Mouse (Mus musculus) thymus, adult 2 months (tissue): ENCODE measurements at regions not wholly inside any gene's neighbourhood (a gene's known extent, or its start where the extent isn't known, plus 50 kb on each side); places are given as distances from the start of the nearest gene placed in this dataset.

ENCODE experiments used
- CTCF ChIP-seq: fragments of 200-500 bp; IDR thresholded peaks from 2 replicates; pipeline ENCODE4 v1.5.1; 2012; ENCODE audit warnings: mild to moderate bottlenecking, control low read depth, low read length, moderate library complexity, borderline replicate concordance; ENCODE audit not compliant: control insufficient read depth, poor library complexity, insufficient read depth; ENCODE audit errors: extremely low read depth
- POLR2A ChIP-seq: fragments of 200-500 bp; IDR thresholded peaks from 2 replicates; pipeline ENCODE4 v1.6.1; 2012; ENCODE audit warnings: mild to moderate bottlenecking, low read length, control low read depth, moderate library complexity; ENCODE audit not compliant: control insufficient read depth, poor library complexity, insufficient read depth; ENCODE audit errors: extremely low read depth

DNA sequence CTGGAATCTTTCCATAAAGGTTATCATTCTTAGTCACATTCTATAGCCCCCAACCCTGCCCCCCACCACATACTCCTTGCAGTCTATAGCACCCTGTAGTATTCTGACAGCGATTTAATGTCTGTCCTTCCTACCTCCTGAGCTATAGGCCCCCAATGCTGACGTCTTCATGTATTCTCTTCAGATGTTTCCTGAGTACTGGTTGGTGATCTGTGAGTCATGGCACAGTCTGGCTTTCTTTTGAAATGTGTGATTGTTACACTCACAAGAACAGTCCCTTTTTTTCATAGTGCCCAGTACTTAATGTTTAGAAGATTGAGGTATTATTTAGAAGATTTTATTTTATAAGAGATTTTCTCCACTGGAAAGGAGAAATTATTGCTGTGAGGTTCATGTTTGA is 634.6 kb upstream of the Zeb2 start:
- no peak for TF ChIP-seq CTCF
- no peak for TF ChIP-seq POLR2A
